Mouse (Mus musculus): ENCODE data around the gene Pi4ka. TPM values are rescaled to one million over a fixed set of nuclear protein-coding genes. Genes with fewer than 3 reads are reported as not detected.

The Pi4ka gene
- polyA plus RNA-seq, 1 experiment from 2014 or later, result 44.8 TPM

DNA sequence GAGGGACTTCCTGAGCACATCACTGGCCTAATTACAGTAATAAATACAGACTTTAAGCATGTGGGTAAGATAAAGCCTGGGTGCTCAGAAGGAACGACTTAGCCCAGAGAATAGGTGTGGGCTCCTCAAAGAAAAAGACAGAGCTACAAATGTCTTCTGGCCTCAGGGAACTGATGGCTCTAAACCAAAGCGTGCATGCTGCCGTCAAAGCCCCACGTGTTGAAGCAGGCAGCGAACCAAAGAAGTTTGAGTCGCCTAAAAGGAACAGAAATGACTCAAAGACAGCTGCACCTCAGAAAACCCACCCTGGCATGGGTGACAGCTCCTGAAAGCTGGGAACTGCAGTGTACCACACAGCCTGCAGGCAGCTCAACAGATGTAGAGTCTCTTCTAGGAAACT is 134.3 kb downstream of the Pi4ka start:
- H3K4me2 ChIP-seq, result no peak overlapping the region
- 71% methylated on average over 6 of the region's 6 CpGs for whole genome bisulfite sequencing
- H3K27me3 ChIP-seq, result peaks cover 2% of the 10 kb centered on the region
- H3K27ac ChIP-seq, result no peak overlapping the region
- H3K4me3 ChIP-seq (replicated peaks), result no peak overlapping the region
- no peaks in the 10 kb centered on the region for H3K36me3 ChIP-seq
- no peak for ATAC-seq (ENCODE audit: insufficient number of reproducible peaks, insufficient read depth, low FRiP score, low TSS enrichment, low read depth)
- H3K9ac ChIP-seq (replicated peaks), result no peak overlapping the region
- H3K4me1 ChIP-seq (replicated peaks), result peaks cover 1% of the 10 kb centered on the region
- peaks cover 7% of the 10 kb centered on the region; the same call in 1 of the 2 replicates for H3K9me3 ChIP-seq

DNA sequence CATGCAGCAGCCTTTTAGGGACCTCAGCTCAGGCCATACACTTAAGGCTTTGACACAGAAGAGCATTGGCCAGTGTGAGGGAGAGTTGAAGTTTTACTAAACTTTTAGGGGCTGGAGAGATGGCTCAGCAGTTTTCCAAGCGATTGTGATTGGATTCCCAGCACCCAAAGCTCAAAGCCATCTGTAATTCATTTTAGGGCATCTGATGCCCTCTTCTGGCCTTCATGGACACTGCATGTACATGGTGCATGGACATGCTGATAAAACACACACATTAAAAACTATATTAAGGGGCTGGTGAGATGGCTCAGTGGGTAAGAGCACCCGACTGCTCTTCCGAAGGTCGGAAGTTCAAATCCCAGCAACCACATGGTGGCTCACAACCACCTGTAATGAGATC is 135.0 kb downstream of the Pi4ka start:
- H3K27me3 ChIP-seq, result no peaks in the 10 kb centered on the region
- no peak for ATAC-seq (ENCODE audit: insufficient number of reproducible peaks, insufficient read depth, low FRiP score, low TSS enrichment, low read depth)
- 72% methylated on average over 4 of the region's 4 CpGs for WGBS
- peaks cover 7% of the 10 kb centered on the region; the same call in 1 of the 2 replicates for H3K9me3 ChIP-seq
- H3K9ac ChIP-seq (replicated peaks), result no peak overlapping the region
- no peak overlapping the region for H3K4me3 ChIP-seq (replicated peaks)
- H3K4me2 ChIP-seq, result no peak overlapping the region
- no peaks in the 10 kb centered on the region for H3K4me1 ChIP-seq (replicated peaks)
- H3K36me3 ChIP-seq, result no peaks in the 10 kb centered on the region
- H3K27ac ChIP-seq, result no peak overlapping the region

DNA sequence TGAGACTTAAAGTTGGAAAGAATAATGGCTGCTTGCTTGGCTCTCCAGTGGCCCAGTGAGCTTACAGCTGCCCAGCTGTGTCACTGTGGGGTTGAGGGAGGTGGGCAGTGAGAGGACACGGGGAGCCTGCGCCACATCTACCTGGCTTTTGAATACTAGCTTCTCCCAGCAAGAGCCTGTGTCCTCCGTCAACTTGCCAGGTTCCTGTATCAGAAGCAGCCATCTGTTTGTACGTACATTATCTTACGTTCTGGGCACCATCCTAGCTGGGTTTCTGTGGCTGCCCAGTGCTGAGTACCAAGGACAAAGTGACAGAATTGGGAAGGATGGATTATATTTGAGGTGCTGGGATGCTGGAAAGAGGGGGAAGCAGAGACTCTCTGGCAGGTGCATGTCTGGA is 136.2 kb downstream of the Pi4ka start:
- 91% methylated on average over 5 of the region's 5 CpGs for WGBS
- no peaks in the 10 kb centered on the region for H3K27me3 ChIP-seq
- no peak overlapping the region for H3K9ac ChIP-seq (replicated peaks)
- H3K27ac ChIP-seq, result no peak overlapping the region
- H3K4me2 ChIP-seq, result no peak overlapping the region
- H3K4me3 ChIP-seq (replicated peaks), result no peak overlapping the region
- peaks cover 7% of the 10 kb centered on the region; the same call in 1 of the 2 replicates for H3K9me3 ChIP-seq
- no peaks in the 10 kb centered on the region for H3K36me3 ChIP-seq
- ATAC-seq (ENCODE audit: insufficient number of reproducible peaks, insufficient read depth, low FRiP score, low TSS enrichment, low read depth), result no peak
- H3K4me1 ChIP-seq (replicated peaks), result no peaks in the 10 kb centered on the region

DNA sequence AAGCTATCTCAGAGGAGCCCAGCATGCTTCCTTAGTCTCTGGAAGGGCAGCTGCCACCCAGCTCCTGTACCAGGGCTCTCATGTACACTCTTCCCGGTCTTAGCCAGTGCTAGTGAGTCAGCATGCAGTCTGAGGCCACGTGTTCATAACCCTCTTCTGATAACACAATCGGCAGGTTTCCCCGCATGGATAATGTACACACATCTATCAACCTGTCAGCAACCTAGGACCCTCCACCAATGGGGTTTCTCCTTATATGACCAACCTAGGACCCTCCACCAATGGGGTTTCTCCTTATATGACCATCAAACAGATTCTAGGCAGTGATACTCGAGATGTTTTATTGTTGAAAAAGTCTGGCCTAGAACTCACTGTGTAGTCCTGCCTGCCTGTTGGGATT is 138.2 kb downstream of the Pi4ka start:
- Histone ChIP-seq H3K36me3 (0 out of 2 replicates have a peak, but pooled peaks cover 1% of the 10 kb centered on the region), H3K9ac (replicated peaks) (no peak overlapping the region), H3K4me1 (replicated peaks) (no peaks in the 10 kb centered on the region), H3K9me3 (peaks cover 7% of the 10 kb centered on the region; the same call in 1 of the 2 replicates), H3K27ac (no peak overlapping the region), H3K4me2 (no peak overlapping the region), H3K4me3 (replicated peaks) (no peak overlapping the region), H3K27me3 (no peaks in the 10 kb centered on the region)
- no peak for ATAC-seq (ENCODE audit: insufficient number of reproducible peaks, insufficient read depth, low FRiP score, low TSS enrichment, low read depth)
- WGBS, result 76% methylated on average over 5 of the region's 5 CpGs

DNA sequence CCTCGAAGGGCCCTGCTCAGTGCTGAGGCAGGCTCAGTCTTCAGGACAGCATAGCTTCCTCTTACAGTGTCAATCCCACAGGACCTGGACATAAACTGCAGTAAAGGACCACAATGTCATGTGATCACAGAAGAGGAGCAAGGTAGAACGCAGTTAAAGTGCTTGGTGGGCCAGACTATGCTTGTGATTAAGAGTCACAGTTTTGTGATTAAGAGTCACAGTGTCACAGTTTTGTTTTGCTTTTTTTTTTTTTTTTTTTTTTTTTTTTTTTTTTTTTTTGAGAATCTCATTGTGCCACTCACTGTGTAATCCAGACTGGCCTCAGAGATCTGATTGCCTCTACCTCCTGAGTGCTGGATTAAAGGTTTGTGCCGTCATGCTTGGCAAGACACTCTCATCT is 140.0 kb downstream of the Pi4ka start:
- 83% methylated on average over 3 of the region's 3 CpGs for WGBS
- Histone ChIP-seq H3K9ac (replicated peaks) (no peak overlapping the region), H3K36me3 (peaks cover 14% of the 10 kb centered on the region)

DNA sequence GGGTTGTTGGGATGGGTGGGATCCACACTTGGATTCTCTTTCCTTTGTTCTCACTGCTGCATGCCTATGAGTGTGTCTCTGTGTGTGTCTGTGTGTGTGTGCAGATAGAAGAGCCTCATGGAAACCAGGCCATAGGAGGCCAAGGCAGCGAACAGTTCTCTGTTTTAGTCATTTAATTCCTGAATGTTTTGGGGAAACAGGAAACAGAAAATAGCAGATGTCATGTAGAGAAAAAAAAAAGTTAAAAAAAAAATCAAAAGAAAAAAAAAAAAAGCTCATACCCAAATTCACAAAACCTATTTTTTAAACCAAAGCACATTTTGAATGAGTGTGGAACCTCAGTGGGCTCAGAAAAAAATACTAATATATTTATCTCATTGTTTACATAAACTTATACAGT is 144.8 kb downstream of the Pi4ka start:
- no peaks in the 10 kb centered on the region for H3K9me3 ChIP-seq
- H3K4me2 ChIP-seq, result no peak overlapping the region
- no peak overlapping the region for H3K9ac ChIP-seq (replicated peaks)
- H3K36me3 ChIP-seq, result peaks cover 59% of the 10 kb centered on the region
- H3K4me3 ChIP-seq (replicated peaks), result no peak overlapping the region
- 82% methylated on average over 1 of the region's 1 CpGs for WGBS
- no peaks in the 10 kb centered on the region for H3K4me1 ChIP-seq (replicated peaks)
- no peak overlapping the region for H3K27ac ChIP-seq
- no peaks in the 10 kb centered on the region for H3K27me3 ChIP-seq
- ATAC-seq (ENCODE audit: insufficient number of reproducible peaks, insufficient read depth, low FRiP score, low TSS enrichment, low read depth), result no peak

More for the DNA sequence above, 140.0 kb downstream of the Pi4ka start:
- peaks cover 5% of the 10 kb centered on the region; the same call in 1 of the 2 replicates for H3K9me3 ChIP-seq
- no peak overlapping the region for H3K4me3 ChIP-seq (replicated peaks)
- no peak for ATAC-seq (ENCODE audit: insufficient number of reproducible peaks, insufficient read depth, low FRiP score, low TSS enrichment, low read depth)
- H3K27ac ChIP-seq, result no peak overlapping the region
- no peak overlapping the region for H3K4me2 ChIP-seq
- H3K4me1 ChIP-seq (replicated peaks), result no peaks in the 10 kb centered on the region
- H3K27me3 ChIP-seq, result no peaks in the 10 kb centered on the region

DNA sequence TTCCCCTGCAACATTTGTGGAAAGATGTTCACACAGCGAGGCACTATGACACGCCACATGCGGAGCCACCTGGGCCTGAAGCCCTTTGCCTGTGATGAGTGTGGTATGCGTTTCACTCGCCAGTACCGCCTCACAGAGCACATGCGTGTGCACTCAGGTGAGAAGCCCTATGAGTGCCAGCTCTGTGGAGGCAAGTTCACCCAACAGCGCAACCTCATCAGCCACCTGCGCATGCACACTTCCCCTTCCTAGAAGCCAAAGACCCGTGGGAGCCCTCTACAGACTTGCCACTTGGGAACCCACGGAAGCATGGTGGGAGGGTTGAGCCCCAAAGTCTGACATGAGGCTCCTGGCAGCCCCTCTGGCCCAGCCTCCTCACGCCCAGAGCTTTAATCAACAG is 147.2 kb downstream of the Pi4ka start:
- Histone ChIP-seq H3K9me3 (no peaks in the 10 kb centered on the region), H3K9ac (replicated peaks) (no peak overlapping the region), H3K4me1 (replicated peaks) (peaks cover 14% of the 10 kb centered on the region), H3K4me3 (replicated peaks) (no peak overlapping the region), H3K36me3 (peaks cover 74% of the 10 kb centered on the region), H3K27me3 (no peaks in the 10 kb centered on the region), H3K27ac (no peak overlapping the region), H3K4me2 (no peak overlapping the region)
- no peak for ATAC-seq (ENCODE audit: insufficient number of reproducible peaks, insufficient read depth, low FRiP score, low TSS enrichment, low read depth)
- WGBS, result 96% methylated on average over 12 of the region's 12 CpGs

DNA sequence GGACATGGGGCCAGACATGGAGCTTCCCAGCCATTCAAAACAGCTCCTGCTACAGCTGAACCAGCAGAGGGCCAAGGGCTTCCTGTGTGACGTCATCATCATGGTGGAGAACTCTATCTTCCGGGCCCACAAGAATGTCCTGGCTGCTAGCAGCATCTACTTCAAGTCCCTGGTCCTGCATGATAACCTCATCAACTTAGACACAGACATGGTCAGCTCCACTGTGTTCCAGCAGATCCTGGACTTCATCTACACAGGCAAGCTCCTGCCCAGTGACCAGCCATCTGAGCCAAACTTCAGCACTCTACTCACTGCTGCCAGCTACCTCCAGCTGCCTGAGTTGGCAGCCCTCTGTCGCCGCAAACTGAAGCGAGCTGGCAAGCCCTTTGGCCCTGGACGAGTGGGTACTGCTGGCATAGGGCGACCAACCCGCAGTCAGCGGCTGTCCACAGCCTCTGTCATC is 148.7 kb downstream of the Pi4ka start:
- Histone ChIP-seq H3K36me3 (peaks cover 69% of the 10 kb centered on the region), H3K4me2 (no peak overlapping the region), H3K4me1 (replicated peaks) (peaks cover 28% of the 10 kb centered on the region), H3K9me3 (no peaks in the 10 kb centered on the region), H3K27ac (no peak overlapping the region), H3K9ac (replicated peaks) (no peak overlapping the region), H3K27me3 (no peaks in the 10 kb centered on the region), H3K4me3 (replicated peaks) (no peak overlapping the region)
- ATAC-seq (ENCODE audit: insufficient number of reproducible peaks, insufficient read depth, low FRiP score, low TSS enrichment, low read depth), result no peak
- 92% methylated on average over 9 of the region's 9 CpGs for WGBS

DNA sequence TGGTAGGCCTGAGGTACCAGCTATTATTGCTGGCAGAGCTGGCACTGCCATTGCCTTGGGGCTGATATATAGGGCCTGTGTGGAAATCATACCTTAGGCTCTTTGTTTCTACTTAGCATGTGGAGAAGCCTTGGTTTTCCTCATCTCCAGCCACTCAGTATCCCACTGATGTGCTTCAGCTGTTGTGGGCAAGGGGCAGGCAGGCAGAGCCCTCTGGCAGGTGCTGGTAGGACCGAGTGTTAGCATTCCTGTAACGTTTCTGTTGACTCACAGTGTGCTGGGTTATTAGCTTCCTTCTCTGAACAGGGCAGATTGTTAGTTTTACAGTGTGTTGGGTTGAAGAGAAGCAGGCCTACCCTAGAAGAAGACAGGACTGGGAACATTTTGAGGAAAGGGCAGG is 150.8 kb downstream of the Pi4ka start:
- ATAC-seq (ENCODE audit: insufficient number of reproducible peaks, insufficient read depth, low FRiP score, low TSS enrichment, low read depth), result no peak
- H3K9me3 ChIP-seq, result no peaks in the 10 kb centered on the region
- H3K27me3 ChIP-seq, result no peaks in the 10 kb centered on the region
- H3K9ac ChIP-seq (replicated peaks), result no peak overlapping the region
- peaks cover 52% of the 10 kb centered on the region for H3K36me3 ChIP-seq
- H3K4me2 ChIP-seq, result no peak overlapping the region
- no peak overlapping the region for H3K27ac ChIP-seq
- H3K4me1 ChIP-seq (replicated peaks), result peaks cover 42% of the 10 kb centered on the region
- 52% methylated on average over 2 of the region's 2 CpGs for WGBS
- H3K4me3 ChIP-seq (replicated peaks), result no peak overlapping the region

DNA sequence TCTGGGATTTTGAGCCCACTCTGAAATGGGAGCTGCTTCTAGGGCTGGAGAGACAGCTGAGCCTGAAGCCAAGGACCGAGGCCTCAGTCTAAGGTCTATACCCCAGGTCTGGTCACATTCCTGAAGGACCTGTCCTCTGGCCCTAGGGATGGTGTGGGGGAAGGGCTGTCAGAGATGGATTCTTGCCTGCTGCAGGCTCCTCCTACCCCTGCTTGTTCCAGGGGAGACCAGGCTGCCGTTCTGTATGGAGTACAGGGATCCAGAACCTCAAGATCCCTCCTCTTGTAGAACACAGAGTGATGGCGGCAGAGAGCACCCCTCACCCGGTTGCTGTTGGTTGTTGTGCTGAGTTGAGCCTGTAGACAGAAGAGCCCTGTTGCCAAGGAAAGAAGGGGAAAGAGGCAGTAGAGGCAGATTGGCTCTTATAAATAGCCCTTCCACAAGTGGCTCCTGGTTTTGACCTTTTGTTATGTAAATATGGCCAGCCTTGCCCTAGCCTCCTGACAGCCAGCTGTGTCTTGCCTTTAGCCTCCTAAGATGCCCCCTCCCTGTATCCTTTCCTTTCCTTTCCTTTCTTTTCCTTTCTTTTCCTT is 152.0 kb downstream of the Pi4ka start:
- Histone ChIP-seq H3K9ac (replicated peaks) (no peak overlapping the region), H3K9me3 (no peaks in the 10 kb centered on the region), H3K4me2 (no peak overlapping the region), H3K27me3 (no peaks in the 10 kb centered on the region), H3K4me1 (replicated peaks) (peaks cover 42% of the 10 kb centered on the region), H3K36me3 (peaks cover 41% of the 10 kb centered on the region), H3K4me3 (replicated peaks) (no peak overlapping the region), H3K27ac (no peak overlapping the region)
- 30% methylated on average over 4 of the region's 4 CpGs for WGBS
- no peak for ATAC-seq (ENCODE audit: insufficient number of reproducible peaks, insufficient read depth, low FRiP score, low TSS enrichment, low read depth)

DNA sequence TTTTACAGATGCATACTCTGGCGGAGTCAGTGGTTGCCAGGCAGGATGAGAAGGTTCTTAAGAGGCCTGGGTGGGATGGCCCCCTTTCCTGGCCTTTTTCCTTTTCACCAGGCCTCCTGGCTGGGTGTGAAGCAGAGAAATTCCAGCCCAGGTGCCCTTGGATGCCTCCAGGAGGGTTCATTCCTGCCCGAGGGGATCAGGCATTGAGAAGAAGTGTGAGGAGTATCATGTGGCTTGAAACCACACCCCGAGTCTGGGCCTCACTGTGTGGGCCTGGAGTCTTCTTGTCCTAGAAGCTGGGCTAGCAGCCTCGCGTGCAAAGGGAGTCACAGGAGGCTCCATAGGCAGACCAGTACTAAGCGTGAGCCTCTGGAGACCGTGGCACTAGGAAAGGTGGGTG is 153.3 kb downstream of the Pi4ka start:
- Histone ChIP-seq H3K4me3 (replicated peaks) (no peak overlapping the region), H3K9ac (replicated peaks) (no peak overlapping the region), H3K36me3 (peaks cover 28% of the 10 kb centered on the region), H3K27ac (no peak overlapping the region), H3K4me2 (no peak overlapping the region), H3K9me3 (no peaks in the 10 kb centered on the region), H3K4me1 (replicated peaks) (peaks cover 42% of the 10 kb centered on the region), H3K27me3 (no peaks in the 10 kb centered on the region)
- no peak for ATAC-seq (ENCODE audit: insufficient number of reproducible peaks, insufficient read depth, low FRiP score, low TSS enrichment, low read depth)
- 52% methylated on average over 7 of the region's 7 CpGs for WGBS

DNA sequence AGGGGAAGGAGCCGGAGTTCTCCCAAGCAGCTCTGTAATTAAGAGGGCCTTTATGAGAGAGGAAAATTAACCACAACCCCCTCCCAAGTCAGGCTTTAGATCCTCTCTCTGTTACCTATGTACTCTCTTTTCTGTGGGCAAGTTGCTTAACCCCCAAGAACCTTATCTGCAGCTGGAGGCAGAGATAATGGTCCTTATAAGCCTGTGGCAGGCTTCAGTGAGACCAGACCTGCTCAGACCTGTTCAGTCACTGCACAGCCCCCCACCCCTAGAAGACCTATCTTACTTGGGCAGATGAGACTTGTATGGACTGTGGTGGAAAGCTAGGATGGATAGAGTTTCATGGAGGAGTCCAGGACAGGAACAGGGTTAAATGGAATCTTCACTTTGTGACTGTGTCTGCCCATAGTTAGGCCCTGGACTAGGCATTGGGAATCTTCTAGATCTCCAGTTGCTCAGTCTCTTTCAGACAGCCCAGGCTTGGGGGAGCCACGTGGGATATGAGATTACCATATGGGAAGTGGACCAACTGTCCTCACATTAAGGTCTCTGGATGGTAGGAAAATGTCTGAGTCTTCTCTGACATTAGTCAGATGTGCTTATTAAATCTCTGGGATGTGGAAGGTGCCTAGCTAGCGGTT is 153.9 kb downstream of the Pi4ka start:
- Histone ChIP-seq H3K36me3 (peaks cover 22% of the 10 kb centered on the region), H3K9me3 (no peaks in the 10 kb centered on the region), H3K4me1 (replicated peaks) (peaks cover 48% of the 10 kb centered on the region), H3K4me3 (replicated peaks) (no peak overlapping the region), H3K4me2 (no peak overlapping the region), H3K9ac (replicated peaks) (no peak overlapping the region), H3K27ac (no peak overlapping the region), H3K27me3 (no peaks in the 10 kb centered on the region)
- WGBS, result 67% methylated on average over 3 of the region's 3 CpGs
- no peak for ATAC-seq (ENCODE audit: insufficient number of reproducible peaks, insufficient read depth, low FRiP score, low TSS enrichment, low read depth)
